Mouse (Mus musculus) myocyte (in vitro differentiated cells): ENCODE results near the gene Dynlt3.
"Not testable (repeated sequence)": the region's sequence is repeated elsewhere in the genome, so short reads cannot be mapped to it uniquely, and the experiment has no call there.

Source experiments
- CEBPB ChIP-seq: IDR thresholded peaks from 2 replicates; pipeline ENCODE4 v1.6.1; 2011; ENCODE audit warnings: mild to moderate bottlenecking, moderate library complexity; ENCODE audit not compliant: poor library complexity, insufficient read depth, severe bottlenecking
- E2F4 ChIP-seq: IDR thresholded peaks from one replicate; pipeline ENCODE4 v1.6.1; 2011; ENCODE audit warnings: mild to moderate bottlenecking, control low read depth, moderate library complexity; ENCODE audit not compliant: insufficient read depth
- MAX ChIP-seq: IDR thresholded peaks from one replicate; pipeline ENCODE4 v1.6.1; 2011; ENCODE audit warnings: low read depth, mild to moderate bottlenecking, control low read depth
- MYOG ChIP-seq, 3 experiments: IDR thresholded peaks; one replicate each; pipeline ENCODE4 v1.6.1; 2011; ENCODE audit warnings: control low read depth in 2 of 3, low read depth in 2 of 3, mild to moderate bottlenecking in 2 of 3; ENCODE audit not compliant: insufficient read length in 2 of 3, control insufficient read depth in 1 of 3, insufficient read depth in 1 of 3
- POLR2A ChIP-seq: IDR thresholded peaks from one replicate; pipeline ENCODE4 v1.6.1; 2011; ENCODE audit warnings: low read depth, mild to moderate bottlenecking, control low read depth, moderate library complexity; ENCODE audit not compliant: insufficient read length
- POLR2AphosphoS2 ChIP-seq: IDR thresholded peaks from one replicate; pipeline ENCODE4 v1.6.1; 2011; ENCODE audit warnings: low read depth, control low read depth; ENCODE audit not compliant: insufficient read length
- REST ChIP-seq: IDR thresholded peaks from one replicate; pipeline ENCODE4 v1.6.1; 2011; ENCODE audit warnings: mild to moderate bottlenecking, control low read depth, moderate library complexity; ENCODE audit not compliant: insufficient read depth, insufficient read length
- SRF ChIP-seq: IDR thresholded peaks from one replicate; pipeline ENCODE4 v1.6.1; 2011; ENCODE audit warnings: low read depth; ENCODE audit not compliant: control insufficient read depth, insufficient read length
- TCF12 ChIP-seq: IDR thresholded peaks from one replicate; pipeline ENCODE4 v1.6.1; 2011; ENCODE audit warnings: mild to moderate bottlenecking, control low read depth; ENCODE audit not compliant: poor library complexity, insufficient read depth, severe bottlenecking
- USF1 ChIP-seq: IDR thresholded peaks from one replicate; pipeline ENCODE4 v1.6.1; 2011; ENCODE audit warnings: low read depth, mild to moderate bottlenecking, control low read depth, moderate library complexity

GRCm38 (mm10) chrX:9640594-9640993 lies 22.2 kb downstream of the Dynlt3 start:
- TF ChIP-seq POLR2A; SRF; POLR2AphosphoS2; REST; MYOG (IDR thresholded peaks at IDR 0.05; ENCODE audit: control insufficient read depth in 1 of 3, insufficient read depth in 1 of 3, insufficient read length in 2 of 3, low read depth in 2 of 3); TCF12; USF1; CEBPB; MAX; E2F4: not testable (repeated sequence)
